Mouse (Mus musculus) megakaryocyte, embryonic 14.5 days (primary cell): Measurements from ENCODE around the gene Dmac1. TPM values are rescaled to one million over a fixed set of nuclear protein-coding genes. Genes with fewer than 3 reads are reported as not detected.

Source experiments
- H3K27me3 ChIP-seq: replicated peaks from 2 replicates; pipeline ENCODE3; 2012; ENCODE audit warnings: inconsistent platforms
- H3K36me3 ChIP-seq: replicated peaks from 2 replicates; pipeline ENCODE3; 2012; ENCODE audit warnings: low read length, inconsistent platforms, mixed read lengths
- H3K4me1 ChIP-seq: 2 replicates; pipeline ENCODE4 v1.6.1; 2012; ENCODE audit warnings: inconsistent platforms
- H3K4me3 ChIP-seq: replicated peaks from 2 replicates; pipeline ENCODE3; 2012; ENCODE audit warnings: moderate library complexity, mild to moderate bottlenecking, inconsistent platforms
- H3K9me3 ChIP-seq: 2 replicates; pipeline ENCODE4 v1.6.1; 2012; ENCODE audit warnings: inconsistent platforms
- FLI1 ChIP-seq: IDR thresholded peaks from 2 replicates; pipeline ENCODE4 v1.6.1; 2012; ENCODE audit warnings: low read length, inconsistent platforms, mixed read lengths
- GATA1 ChIP-seq: IDR thresholded peaks from 3 replicates; pipeline ENCODE4 v1.6.1; 2012; ENCODE audit warnings: mixed read lengths, low read length, inconsistent platforms, borderline replicate concordance
- polyA plus RNA-seq: library from polyadenylated mRNA; stranded (reverse); fragments of >175 nt; gene quantifications from 2 replicates; pipeline ENCODE4 v1.2.3, GENCODE M21; 2012; ENCODE audit warnings: low replicate concordance; ENCODE audit not compliant: insufficient read depth

The Dmac1 gene
- polyA plus RNA-seq: 164 and 202 TPM in 2 replicates

DNA sequence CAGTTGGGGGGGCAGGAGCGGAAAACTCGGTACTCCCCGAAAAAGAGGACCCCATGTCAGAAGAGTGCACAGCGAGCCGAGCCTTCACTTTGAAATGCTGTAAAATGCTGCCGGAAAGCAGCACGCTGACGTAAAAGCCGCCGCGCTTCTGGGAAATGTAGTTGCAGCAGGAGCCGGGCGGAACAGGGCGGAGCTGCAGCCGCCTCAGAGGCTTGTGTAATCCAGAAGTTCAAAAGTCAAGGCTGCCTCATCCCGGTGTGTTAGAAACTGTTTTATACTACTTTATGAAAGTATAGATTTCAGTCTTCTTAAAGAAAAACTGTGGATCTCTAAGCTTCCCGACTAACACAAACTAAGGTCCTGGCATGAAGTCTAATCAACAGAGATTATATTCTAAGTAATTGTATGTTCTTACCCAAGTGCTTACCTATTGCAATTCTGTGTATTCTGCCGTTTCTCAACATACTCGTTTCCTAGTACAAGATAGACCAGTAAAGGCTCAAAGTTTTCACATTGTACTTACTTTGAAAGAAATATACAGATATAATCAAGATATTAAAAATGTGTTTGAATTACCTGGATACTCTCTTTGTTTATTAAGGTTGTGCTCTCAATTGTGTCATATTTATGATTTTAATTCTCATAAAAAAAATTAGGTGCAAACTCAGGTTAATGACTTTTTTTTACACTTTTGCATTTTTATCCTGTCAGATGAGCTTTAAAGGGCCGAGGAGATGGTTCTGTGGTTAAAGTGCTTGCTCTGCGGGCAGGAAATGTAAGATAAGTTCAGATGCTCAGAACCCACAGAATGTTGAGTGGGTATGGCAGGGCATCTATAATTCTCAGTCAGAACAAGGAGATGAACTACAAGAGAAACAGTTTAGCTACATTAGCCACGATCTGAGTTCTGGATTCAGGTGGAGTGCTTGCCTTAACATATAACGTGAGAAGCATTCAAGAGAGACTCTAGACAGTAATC, at the start of gene Dmac1:
Gene Dmac1, minus strand, starts transcription at position 109 of the 979 bp plus-strand sequence.
- H3K27me3 ChIP-seq: no peaks in the 10 kb centered on the region
- peaks cover 20% of the 10 kb centered on the region for H3K36me3 ChIP-seq
- H3K4me3 ChIP-seq: peak within 1 kb of the TSS; percentile 99
- H3K4me1 ChIP-seq: peaks cover 25% of the 10 kb centered on the region
- TF ChIP-seq GATA1 (no peak), FLI1 (no peak)
- no peaks in the 10 kb centered on the region for H3K9me3 ChIP-seq

DNA sequence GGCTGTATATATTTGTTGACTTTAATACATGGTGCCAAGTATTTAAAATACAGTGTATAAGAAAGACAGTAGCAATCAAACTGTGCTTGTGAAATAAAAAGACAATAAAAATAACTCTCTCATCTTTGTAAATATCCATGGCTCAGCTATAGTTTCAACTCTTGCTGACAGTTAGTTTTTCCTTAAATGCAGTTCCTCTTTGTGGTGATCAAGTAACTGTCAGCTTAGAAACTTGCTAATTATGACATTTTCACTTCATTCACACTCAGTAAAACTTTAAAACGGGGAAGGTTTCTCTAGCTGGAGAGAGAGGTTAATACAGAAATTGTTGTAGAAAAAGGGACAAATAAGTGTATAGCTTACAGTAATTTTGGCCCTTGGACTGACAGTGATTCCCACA, 37.3 kb upstream of the Dmac1 start:
- no peaks in the 10 kb centered on the region for H3K9me3 ChIP-seq
- no peaks in the 10 kb centered on the region for H3K27me3 ChIP-seq
- TF ChIP-seq GATA1: no peak
- no peak for TF ChIP-seq FLI1
- no peaks in the 10 kb centered on the region for H3K36me3 ChIP-seq
- no peaks in the 10 kb centered on the region for H3K4me1 ChIP-seq
- no peak overlapping the region for H3K4me3 ChIP-seq

DNA sequence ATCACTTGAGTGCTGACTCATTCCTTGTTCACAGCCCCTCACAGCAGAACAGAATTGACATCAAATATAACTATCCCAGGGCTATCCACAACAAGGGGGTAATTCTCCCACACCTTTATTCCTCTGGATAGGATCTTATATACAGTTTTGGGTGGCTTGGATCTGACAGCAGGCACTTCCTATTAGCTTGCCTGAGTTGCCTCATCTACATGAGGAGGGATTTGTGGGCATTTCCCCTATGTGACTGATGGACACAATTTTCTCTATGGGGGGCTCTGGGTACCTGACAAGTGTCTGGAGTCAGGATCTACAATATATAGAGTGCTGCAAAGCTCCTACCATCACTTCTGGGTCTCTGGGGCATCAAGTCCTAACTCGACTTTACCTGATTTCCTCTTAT, 36.9 kb upstream of the Dmac1 start:
- Histone ChIP-seq H3K4me1 (no peaks in the 10 kb centered on the region), H3K9me3 (no peaks in the 10 kb centered on the region), H3K4me3 (no peak overlapping the region), H3K27me3 (no peaks in the 10 kb centered on the region), H3K36me3 (no peaks in the 10 kb centered on the region)
- TF ChIP-seq GATA1: no peak
- no peak for TF ChIP-seq FLI1

DNA sequence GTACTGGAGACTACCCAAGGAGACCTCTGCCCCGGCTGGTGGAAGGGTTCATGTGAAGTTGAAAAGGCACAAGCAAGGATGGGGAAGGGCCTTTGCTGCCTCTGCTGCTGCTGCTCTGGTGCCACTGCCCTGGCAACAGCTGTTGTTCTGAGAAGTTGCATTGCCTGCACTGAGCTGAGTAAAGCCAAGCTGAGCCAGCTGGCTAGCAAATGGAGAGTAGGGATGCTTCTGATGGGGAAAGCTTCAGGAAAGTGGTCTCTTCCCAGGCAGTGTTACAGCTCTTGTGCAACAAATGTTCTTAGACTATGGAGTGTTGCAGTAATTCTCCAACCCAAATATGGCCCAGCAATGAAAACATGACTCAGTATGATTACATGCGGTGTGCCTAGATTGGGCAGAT, 33.8 kb upstream of the Dmac1 start:
- no peaks in the 10 kb centered on the region for H3K27me3 ChIP-seq
- no peak for TF ChIP-seq FLI1
- no peak for TF ChIP-seq GATA1
- peak overlapping the region; percentile 35 for H3K4me3 ChIP-seq
- no peaks in the 10 kb centered on the region for H3K9me3 ChIP-seq
- H3K4me1 ChIP-seq: no peaks in the 10 kb centered on the region
- no peaks in the 10 kb centered on the region for H3K36me3 ChIP-seq

DNA sequence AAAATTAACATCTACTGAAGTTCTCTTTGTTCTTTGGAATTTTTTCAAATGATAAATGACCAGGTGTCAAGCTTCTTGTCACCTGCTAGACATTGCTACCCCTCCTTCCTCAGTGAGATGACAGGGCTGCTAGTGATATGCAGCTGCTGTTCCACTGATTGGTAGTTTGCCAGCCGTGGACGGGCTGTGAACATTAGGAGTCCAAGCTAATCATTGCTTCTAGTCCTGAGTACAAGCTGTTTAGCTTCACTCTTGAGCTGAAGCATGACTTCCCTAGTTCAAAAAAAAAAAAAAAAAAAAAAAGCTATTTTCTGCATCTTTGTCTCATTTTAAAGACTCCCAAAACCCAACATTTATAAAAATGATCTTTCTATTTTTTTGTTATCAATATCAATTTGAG, 33.2 kb upstream of the Dmac1 start:
- Histone ChIP-seq H3K4me1 (no peaks in the 10 kb centered on the region), H3K9me3 (no peaks in the 10 kb centered on the region), H3K27me3 (no peaks in the 10 kb centered on the region), H3K4me3 (no peak overlapping the region), H3K36me3 (no peaks in the 10 kb centered on the region)
- TF ChIP-seq GATA1 (no peak), FLI1 (no peak)

DNA sequence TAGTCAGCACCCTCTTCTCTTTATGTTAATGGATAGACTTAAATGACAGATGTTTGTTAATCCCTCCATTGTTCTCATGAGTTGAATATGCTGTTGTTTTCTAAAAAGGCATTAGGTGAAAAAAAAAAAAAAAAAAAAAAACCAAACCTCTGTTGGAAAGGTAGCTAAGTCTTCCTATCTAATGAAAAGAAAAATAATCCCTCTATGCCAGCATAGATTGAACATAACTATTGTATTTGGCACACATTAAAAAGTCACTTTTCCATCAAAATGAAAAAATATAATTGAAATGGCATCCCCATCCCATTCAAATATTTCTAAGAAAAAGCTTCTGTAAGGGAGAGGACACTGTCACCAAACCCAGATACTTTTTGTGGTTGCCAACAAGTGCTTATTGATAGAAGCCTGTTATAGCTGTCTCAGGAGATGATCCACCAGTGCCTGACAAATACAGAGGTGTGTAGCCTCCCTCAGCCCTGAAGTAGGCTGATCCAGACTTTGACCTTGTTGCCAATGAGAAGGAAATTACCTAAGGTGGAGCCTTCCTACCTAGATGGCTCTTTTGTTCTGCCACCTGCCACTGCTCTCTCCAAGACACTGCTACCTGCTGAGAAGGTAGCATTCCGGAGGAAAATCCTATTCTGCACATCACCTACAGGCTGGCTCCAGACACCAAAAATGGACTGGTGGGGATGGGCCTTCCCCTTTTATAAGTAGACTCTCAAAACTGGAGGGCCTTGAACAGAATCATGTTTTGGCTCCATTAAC, 22.3 kb upstream of the Dmac1 start:
- no peak for TF ChIP-seq GATA1
- TF ChIP-seq FLI1: no peak
- H3K36me3 ChIP-seq: no peaks in the 10 kb centered on the region

DNA sequence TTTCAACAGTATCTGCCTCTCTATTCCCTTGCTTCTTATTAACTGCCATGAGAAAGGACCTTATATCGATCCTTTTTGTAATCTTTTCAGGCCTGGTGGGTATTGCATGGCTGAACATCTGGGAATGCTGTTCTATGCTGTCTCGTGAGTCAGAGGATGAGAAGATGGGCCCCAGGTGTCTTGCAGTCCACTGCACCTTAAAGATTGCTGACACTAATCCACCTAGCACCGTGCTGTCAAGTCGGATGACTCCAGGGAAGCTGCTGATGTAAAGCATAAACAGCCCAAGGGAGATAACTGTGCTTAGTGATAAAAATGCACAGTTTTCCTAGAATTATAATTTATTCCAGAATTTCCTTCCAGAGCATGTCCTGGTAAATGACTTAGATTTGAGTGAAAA, 14.2 kb upstream of the Dmac1 start:
- no peaks in the 10 kb centered on the region for H3K36me3 ChIP-seq
- no peak for TF ChIP-seq GATA1
- TF ChIP-seq FLI1: no peak
- H3K4me1 ChIP-seq: peaks cover 3% of the 10 kb centered on the region; the same call in 1 of the 2 replicates
- no peak overlapping the region for H3K4me3 ChIP-seq
- no peaks in the 10 kb centered on the region for H3K27me3 ChIP-seq
- no peaks in the 10 kb centered on the region for H3K9me3 ChIP-seq

More for the DNA sequence above, 22.3 kb upstream of the Dmac1 start:
- H3K9me3 ChIP-seq: no peaks in the 10 kb centered on the region
- no peaks in the 10 kb centered on the region for H3K4me1 ChIP-seq
- no peaks in the 10 kb centered on the region for H3K27me3 ChIP-seq
- H3K4me3 ChIP-seq: no peak overlapping the region

DNA sequence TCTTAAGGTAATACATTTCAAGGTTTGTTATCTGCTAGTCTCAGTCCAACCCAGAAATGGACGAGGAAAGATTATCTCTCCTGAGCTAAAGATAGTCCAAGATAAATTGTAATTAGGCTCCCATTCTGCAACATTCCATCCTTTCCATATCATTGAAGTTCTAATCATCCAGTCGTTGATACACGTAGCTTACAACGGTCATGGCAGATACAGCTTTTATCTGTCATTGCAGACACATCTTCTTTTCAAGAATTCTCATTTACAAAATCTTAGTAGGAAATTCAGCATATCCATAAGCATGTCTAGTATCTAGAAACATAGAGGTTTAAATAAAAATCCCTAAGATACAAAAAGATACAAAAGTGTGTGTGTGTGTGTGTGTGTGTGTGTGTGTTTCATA, 13.0 kb upstream of the Dmac1 start:
- no peaks in the 10 kb centered on the region for H3K27me3 ChIP-seq
- TF ChIP-seq FLI1 (no peak), GATA1 (no peak)
- H3K36me3 ChIP-seq: no peaks in the 10 kb centered on the region

DNA sequence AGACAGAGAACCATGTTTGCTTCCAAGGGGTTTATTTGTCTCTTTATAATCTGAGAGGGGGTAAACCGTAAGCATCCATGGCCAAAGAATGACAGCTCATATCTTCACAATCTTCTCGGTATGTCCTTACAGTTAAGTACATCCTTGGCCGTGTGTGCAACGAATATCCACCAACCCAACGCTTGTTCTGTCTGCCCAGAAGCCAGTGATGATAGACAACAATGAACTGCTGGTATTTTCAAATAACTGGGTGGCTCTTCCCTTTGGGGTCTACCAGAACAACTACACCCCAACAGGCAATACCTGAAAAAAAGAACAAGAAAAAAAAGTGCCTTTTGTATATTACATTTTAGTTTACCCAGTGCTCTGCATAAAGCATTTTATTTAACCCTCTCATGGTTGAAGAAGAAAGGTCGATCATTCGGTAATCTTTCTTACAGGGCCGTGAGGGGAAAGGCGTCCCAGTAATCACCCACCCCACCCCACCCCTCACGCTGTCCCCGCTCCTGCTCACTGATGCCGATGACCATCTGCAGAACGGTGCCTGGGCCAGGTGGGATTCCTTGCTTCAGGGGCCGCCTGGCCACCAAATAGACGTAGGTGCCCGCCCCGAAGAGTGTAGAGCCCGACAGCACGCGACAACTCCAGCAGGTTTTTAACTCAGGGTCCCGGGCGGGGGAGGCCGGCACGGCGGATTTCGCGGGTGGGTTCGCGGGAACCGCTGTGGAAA, 473 bp downstream of the Dmac1 start:
- no peaks in the 10 kb centered on the region for H3K9me3 ChIP-seq
- H3K36me3 ChIP-seq: peaks cover 22% of the 10 kb centered on the region
- H3K4me1 ChIP-seq: peaks cover 34% of the 10 kb centered on the region
- H3K4me3 ChIP-seq: peak overlapping the region; percentile 99
- TF ChIP-seq FLI1 (no peak), GATA1 (no peak)
- H3K27me3 ChIP-seq: no peaks in the 10 kb centered on the region

More for the DNA sequence above, 13.0 kb upstream of the Dmac1 start:
- Histone ChIP-seq H3K4me1 (peaks cover 3% of the 10 kb centered on the region; the same call in 1 of the 2 replicates), H3K4me3 (no peak overlapping the region), H3K9me3 (no peaks in the 10 kb centered on the region)

DNA sequence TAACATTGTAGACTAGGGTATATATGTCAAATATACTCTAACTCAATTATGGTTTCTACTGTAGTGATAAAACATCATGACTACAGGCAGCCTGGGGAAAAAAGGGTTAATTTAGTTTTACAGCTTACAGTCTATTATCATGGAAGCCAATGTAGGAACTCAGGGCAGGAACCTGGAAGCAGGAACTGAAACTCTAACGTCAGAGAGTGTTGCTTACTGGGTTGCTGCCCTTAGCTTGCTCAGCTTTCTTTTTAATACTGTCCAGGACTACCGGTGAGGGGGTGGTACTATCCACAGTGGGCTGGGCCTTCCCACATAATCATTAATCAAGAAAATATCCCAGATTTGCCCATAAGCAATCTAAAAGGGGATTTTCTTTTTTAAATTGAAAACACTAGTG, 2.4 kb downstream of the Dmac1 start:
- Histone ChIP-seq H3K27me3 (no peaks in the 10 kb centered on the region), H3K9me3 (0 out of 2 replicates have a peak, but pooled peaks cover 5% of the 10 kb centered on the region), H3K4me3 (no peak overlapping the region), H3K4me1 (peaks cover 43% of the 10 kb centered on the region), H3K36me3 (peaks cover 28% of the 10 kb centered on the region)
- TF ChIP-seq GATA1 (no peak), FLI1 (no peak)
